Mouse (Mus musculus): ENCODE measurements around the gene Ndufs3.
"Not testable (repeated sequence)": the region's sequence is repeated elsewhere in the genome, so short reads cannot be mapped to it uniquely, and the experiment has no call there.

Ndufs3 gene

DNA sequence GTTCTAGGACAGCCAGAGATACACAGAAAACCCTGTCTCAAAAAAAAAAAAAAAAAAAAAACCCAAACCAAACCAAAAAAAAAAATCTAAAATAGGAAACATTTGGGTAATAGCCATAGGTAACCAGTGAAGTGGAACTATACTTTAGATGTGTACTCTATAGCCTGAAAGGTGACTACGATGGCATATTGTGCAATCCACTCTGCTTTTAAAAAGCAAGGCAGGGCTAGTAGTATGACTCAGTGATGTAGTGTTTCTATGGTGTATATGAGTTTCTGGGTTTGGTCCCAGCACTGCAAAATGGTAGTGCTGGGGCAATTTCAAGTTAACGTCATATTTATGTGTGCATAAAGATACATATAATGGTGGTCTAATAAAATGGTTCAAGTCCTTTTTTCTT is 2.1 kb upstream of the Ndufs3 start:
- no peak for DNase-seq (ENCODE audit: low read depth, low spot score)

DNA sequence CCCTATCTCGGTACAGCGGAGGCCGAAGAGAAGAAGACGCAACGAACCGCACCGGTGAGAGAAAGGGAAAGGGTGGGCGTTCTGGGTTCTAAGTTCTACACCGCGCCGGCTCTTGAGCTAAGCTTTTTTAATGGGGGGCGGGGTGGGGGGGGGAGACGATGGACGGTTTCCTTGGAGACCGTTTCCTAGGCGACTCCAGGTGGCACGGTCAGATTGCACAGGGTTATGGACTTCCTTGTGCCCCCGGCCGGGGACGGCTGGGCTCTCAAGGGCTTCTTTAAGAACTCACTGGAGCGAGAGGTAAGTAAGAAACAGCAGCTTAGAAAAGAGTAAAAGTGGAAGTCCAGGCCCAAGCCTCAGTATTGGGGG is 213 bp upstream of the Ndufs3 start:
- no peak for DNase-seq (ENCODE audit: low read depth, low spot score)

- peak; percentile 38 for DNase-seq (ENCODE audit: low read depth, low spot score)
These were observed 1.2 kb downstream of the Ndufs3 start for GRCm38 (mm10) chr2:90903398-90903797.

GRCm38 (mm10) chr2:90894299-90894677 is 10.3 kb downstream of the Ndufs3 start:
- not testable (repeated sequence) for DNase-seq (ENCODE audit: low read depth, low spot score)

GRCm38 (mm10) chr2:90893673-90894298 is 10.8 kb downstream of the Ndufs3 start:
- no peak for DNase-seq (ENCODE audit: low read depth, low spot score)

- no peak for DNase-seq (ENCODE audit: low read depth, low spot score)
These were observed 14.8 kb downstream of the Ndufs3 start for GRCm38 (mm10) chr2:90889550-90890548.

- DNase-seq (ENCODE audit: low read depth, low spot score) = no peak
These were observed 17.0 kb downstream of the Ndufs3 start for GRCm38 (mm10) chr2:90887627-90888026.

- DNase-seq (ENCODE audit: low read depth, low spot score) = no peak
These were observed 18.2 kb downstream of the Ndufs3 start for GRCm38 (mm10) chr2:90886436-90886835.

- DNase-seq (ENCODE audit: low read depth, low spot score) = no peak
These were observed 19.2 kb downstream of the Ndufs3 start, which contains the start of gene C1qtnf4 for GRCm38 (mm10) chr2:90885218-90886041. Gene C1qtnf4, plus strand, starts transcription at chr2:90885860.

DNA sequence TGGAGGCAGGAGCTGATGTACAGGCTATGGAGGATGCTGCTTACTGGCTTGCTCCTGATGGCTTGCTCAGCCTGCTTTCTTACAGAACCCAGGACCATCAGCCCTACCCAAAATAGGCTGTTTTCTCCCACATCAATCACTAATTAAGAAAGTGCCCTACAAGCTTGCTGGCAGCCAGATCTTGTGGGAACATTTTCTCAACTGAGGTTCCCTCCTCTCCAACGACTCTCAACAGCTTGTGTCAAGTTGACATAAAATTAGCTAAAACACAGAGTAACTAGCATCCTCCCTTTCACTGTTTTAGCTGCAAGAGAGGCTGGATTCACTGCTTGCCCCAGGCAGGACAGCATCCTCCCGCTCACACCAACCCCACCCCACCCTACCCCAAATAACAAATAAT is 22.8 kb downstream of the Ndufs3 start:
- DNase-seq (ENCODE audit: low read depth, low spot score) = no peak

- no peak for DNase-seq (ENCODE audit: low read depth, low spot score)
These were observed 24.4 kb downstream of the Ndufs3 start for GRCm38 (mm10) chr2:90880144-90880785.

DNA sequence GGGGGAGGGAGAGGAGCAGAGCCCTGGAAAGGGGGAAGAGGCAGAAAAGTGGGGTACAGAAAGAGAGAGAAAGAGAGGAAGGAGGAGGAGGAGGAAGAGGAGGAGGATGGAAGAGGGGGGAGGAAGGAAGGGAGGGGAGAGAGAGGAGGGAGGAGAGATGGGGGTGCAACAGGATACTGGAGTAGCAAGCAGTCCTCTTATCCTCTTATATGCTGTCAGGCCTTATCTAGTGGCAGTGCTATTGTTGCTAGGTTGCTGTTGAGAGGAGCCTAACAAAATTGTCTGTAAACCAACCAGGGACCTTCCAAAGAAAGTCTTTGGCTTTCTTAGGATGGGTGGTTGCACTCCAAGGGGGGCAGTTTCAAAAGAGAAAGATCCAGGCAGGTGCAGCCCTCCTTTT is 25.2 kb downstream of the Ndufs3 start:
- DNase-seq (ENCODE audit: low read depth, low spot score) = no peak

GRCm38 (mm10) chr2:90877584-90878259 is 26.9 kb downstream of the Ndufs3 start:
- DNase-seq (ENCODE audit: low read depth, low spot score) = no peak

- DNase-seq (ENCODE audit: low read depth, low spot score) = no peak
These were observed 29.4 kb downstream of the Ndufs3 start for GRCm38 (mm10) chr2:90875239-90875638.

- DNase-seq (ENCODE audit: low read depth, low spot score) = no peak
These were observed 30.6 kb downstream of the Ndufs3 start for GRCm38 (mm10) chr2:90874025-90874424.

DNA sequence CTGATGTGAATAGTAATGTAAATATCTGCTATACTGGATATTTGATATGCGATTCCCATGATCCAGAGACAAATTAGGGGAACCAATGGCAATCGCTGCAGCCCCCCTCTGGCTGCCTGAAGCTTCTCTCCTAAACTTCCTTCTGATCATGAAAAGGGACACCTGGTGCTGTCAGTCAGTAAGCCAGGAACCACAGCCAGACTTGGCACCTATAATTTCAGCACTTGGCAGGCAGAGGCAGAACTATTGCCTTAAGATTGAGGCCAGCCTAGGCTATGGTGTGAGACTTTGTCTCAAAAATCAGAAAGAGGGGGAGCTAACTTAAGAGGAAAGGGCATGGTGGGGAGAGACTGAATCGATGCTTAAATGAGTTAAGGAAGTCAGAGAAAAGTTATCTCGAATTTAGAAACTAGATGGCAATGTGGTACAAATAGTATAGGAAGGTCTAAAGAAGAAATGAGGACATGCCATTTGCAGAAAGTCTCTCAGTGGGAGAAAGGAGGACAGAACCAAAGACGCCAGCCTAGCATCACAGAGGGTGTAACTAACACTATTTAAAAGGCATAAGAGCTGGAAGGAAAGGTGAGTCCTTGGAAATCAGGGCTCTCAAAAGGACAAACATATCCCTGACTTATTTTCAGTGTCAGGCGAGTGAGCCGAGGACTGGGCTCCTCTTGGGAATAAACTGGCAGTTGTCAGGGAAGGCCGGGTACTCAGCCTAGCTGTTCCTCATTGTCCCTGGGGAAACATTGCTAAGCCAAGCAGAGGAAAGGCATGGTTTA is 33.3 kb downstream of the Ndufs3 start:
- DNase-seq (ENCODE audit: low read depth, low spot score) = no peak

- no peak for DNase-seq (ENCODE audit: low read depth, low spot score)
These were observed 34.5 kb downstream of the Ndufs3 start for GRCm38 (mm10) chr2:90870136-90870601.

DNA sequence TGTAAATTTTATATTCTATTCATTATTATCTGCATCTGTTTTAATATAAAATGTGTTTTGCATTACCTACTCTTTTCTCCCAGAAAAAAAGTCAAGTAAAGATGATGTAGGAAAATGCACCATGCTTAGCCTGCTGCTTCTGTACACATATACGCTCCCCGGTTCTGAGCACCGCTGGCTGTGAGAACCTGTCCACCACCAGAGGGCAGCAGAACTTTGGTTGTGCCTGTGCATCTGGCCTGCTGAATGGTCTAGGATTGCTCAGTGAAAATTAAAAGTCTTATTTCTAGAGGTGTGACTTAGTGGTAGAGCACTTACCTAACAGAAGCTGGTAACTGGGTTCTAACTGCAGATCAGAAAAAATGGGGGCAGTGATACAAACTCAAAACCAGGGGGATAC is 38.1 kb downstream of the Ndufs3 start:
- DNase-seq (ENCODE audit: low read depth, low spot score) = peak; percentile 74

DNA sequence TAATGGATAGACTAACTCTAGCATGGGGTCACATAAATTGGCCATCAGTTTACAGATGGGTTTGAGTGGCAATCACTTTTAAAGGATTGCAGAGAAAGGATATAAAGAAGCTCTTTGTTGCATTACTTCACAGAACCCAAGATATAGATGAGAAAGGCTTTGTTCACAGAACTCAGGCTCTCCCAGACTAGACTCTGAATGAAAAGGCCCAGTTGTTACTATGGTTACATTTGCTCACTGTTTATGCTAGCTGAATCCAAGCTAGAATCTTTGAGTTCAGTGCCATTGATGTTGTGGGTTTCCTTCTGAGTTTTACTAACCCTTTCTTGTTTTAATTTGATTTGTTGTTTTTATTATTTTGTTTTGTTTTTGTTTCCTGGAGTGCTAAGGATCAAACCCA is 40.4 kb downstream of the Ndufs3 start:
- no peak for DNase-seq (ENCODE audit: low read depth, low spot score)

GRCm38 (mm10) chr2:90861486-90861885 is 43.1 kb downstream of the Ndufs3 start:
- no peak for DNase-seq (ENCODE audit: low read depth, low spot score)
